Mouse (Mus musculus) forelimb bud, embryonic 11.5 days (tissue): ENCODE results near the gene Tmem106c.
A peak's percentile ranks its signal among the peaks of the same experiment; 100 is the strongest.

Source experiments
- DNase-seq: peaks from one replicate; pipeline ENCODE4 v3.0.0-alpha.2; 2012; ENCODE audit warnings: low read depth, low spot score

The Tmem106c gene

GRCm38 (mm10) chr15:97963989-97964835 lies at the start of gene Tmem106c:
Gene Tmem106c (plus strand): TSS chr15:97964200.
- peak; percentile 96 for DNase-seq

GRCm38 (mm10) chr15:97914331-97914747 lies 49.7 kb upstream of the Tmem106c start:
- peak; percentile 27 for DNase-seq

GRCm38 (mm10) chr15:97917994-97918393 lies 46.0 kb upstream of the Tmem106c start:
- no peak for DNase-seq

GRCm38 (mm10) chr15:97919217-97919616 lies 44.8 kb upstream of the Tmem106c start:
- DNase-seq: no peak

GRCm38 (mm10) chr15:97920306-97920705 lies 43.7 kb upstream of the Tmem106c start:
- no peak for DNase-seq

- no peak for DNase-seq
Observed at GRCm38 (mm10) chr15:97921796-97922195, 42.2 kb upstream of the Tmem106c start.

- no peak for DNase-seq
Observed at GRCm38 (mm10) chr15:97922421-97922820, 41.6 kb upstream of the Tmem106c start.

- no peak for DNase-seq
Observed at GRCm38 (mm10) chr15:97927018-97927417, 37.0 kb upstream of the Tmem106c start.

GRCm38 (mm10) chr15:97927821-97928220 lies 36.2 kb upstream of the Tmem106c start:
- DNase-seq: no peak

- no peak for DNase-seq
Observed at GRCm38 (mm10) chr15:97929259-97929824, 34.7 kb upstream of the Tmem106c start.

GRCm38 (mm10) chr15:97932441-97932840 lies 31.6 kb upstream of the Tmem106c start:
- DNase-seq: no peak

GRCm38 (mm10) chr15:97938580-97938979 lies 25.4 kb upstream of the Tmem106c start:
- DNase-seq: no peak

GRCm38 (mm10) chr15:97940088-97940487 lies 23.9 kb upstream of the Tmem106c start:
- no peak for DNase-seq

- DNase-seq: no peak
Observed at GRCm38 (mm10) chr15:97941306-97941705, 22.7 kb upstream of the Tmem106c start.

GRCm38 (mm10) chr15:97942538-97942937 lies 21.5 kb upstream of the Tmem106c start:
- no peak for DNase-seq

- DNase-seq: no peak
Observed at GRCm38 (mm10) chr15:97943356-97943755, 20.6 kb upstream of the Tmem106c start.

GRCm38 (mm10) chr15:97944919-97945574 lies 19.0 kb upstream of the Tmem106c start:
- DNase-seq: no peak

- no peak for DNase-seq
Observed at GRCm38 (mm10) chr15:97945656-97946315, 18.2 kb upstream of the Tmem106c start.

- no peak for DNase-seq
Observed at GRCm38 (mm10) chr15:97948720-97949119, 15.3 kb upstream of the Tmem106c start.

GRCm38 (mm10) chr15:97949706-97950105 lies 14.3 kb upstream of the Tmem106c start:
- no peak for DNase-seq

GRCm38 (mm10) chr15:97950240-97950639 lies 13.8 kb upstream of the Tmem106c start:
- no peak for DNase-seq
